Mouse (Mus musculus): ENCODE measurements around the gene Nptn. TPM values are rescaled to one million over a fixed set of nuclear protein-coding genes. Genes with fewer than 3 reads are reported as not detected.
"Not testable (repeated sequence)": the region's sequence is repeated elsewhere in the genome, so short reads cannot be mapped to it uniquely, and the experiment has no call there.

Nptn gene
- polyA plus RNA-seq, 1 experiment, result 425 TPM

- Histone ChIP-seq H3K27ac (ENCODE audit: insufficient read depth, low read depth, low read length) (peak overlapping the region; percentile 83), H3K4me3 (ENCODE audit: insufficient read depth, low read depth, low read length) (no peak overlapping the region), H3K4me1 (ENCODE audit: control insufficient read depth, insufficient read depth, low read length) (peaks cover 10% of the 10 kb centered on the region)
- 23% methylated on average over 7 of the region's 7 CpGs for WGBS
- TF ChIP-seq CTCF (IDR thresholded peaks at IDR 0.05; ENCODE audit: insufficient read depth, low read depth, low read length) (no peak), POLR2A (IDR thresholded peaks at IDR 0.05; ENCODE audit: insufficient read depth, low read depth, low read length) (no peak)
Observed at GRCm38 (mm10) chr9:58556627-58557026, 25.4 kb upstream of the Nptn start.

- 32% methylated on average over 3 of the region's 3 CpGs for WGBS
- Histone ChIP-seq H3K4me3 (ENCODE audit: insufficient read depth, low read depth, low read length) (no peak overlapping the region), H3K4me1 (ENCODE audit: control insufficient read depth, insufficient read depth, low read length) (no peaks in the 10 kb centered on the region; the same call in 1 of the 2 replicates), H3K27ac (ENCODE audit: insufficient read depth, low read depth, low read length) (peak overlapping the region; percentile 73)
- TF ChIP-seq CTCF (IDR thresholded peaks at IDR 0.05; ENCODE audit: insufficient read depth, low read depth, low read length) (no peak), POLR2A (IDR thresholded peaks at IDR 0.05; ENCODE audit: insufficient read depth, low read depth, low read length) (no peak)
Observed at GRCm38 (mm10) chr9:58557457-58558455, 24.3 kb upstream of the Nptn start.

- WGBS, result 56% methylated on average over 3 of the region's 3 CpGs
- Histone ChIP-seq H3K4me1 (ENCODE audit: control insufficient read depth, insufficient read depth, low read length) (no peaks in the 10 kb centered on the region; the same call in 1 of the 2 replicates), H3K4me3 (ENCODE audit: insufficient read depth, low read depth, low read length) (no peak overlapping the region), H3K27ac (ENCODE audit: insufficient read depth, low read depth, low read length) (no peak overlapping the region)
- TF ChIP-seq POLR2A (IDR thresholded peaks at IDR 0.05; ENCODE audit: insufficient read depth, low read depth, low read length), result no peak
- no peak for TF ChIP-seq CTCF (IDR thresholded peaks at IDR 0.05; ENCODE audit: insufficient read depth, low read depth, low read length)
Observed at GRCm38 (mm10) chr9:58560211-58560610, 21.8 kb upstream of the Nptn start.

GRCm38 (mm10) chr9:58565945-58566344 is 16.1 kb upstream of the Nptn start:
- WGBS, result 81% methylated on average over 3 of the region's 3 CpGs
- not testable (repeated sequence) for H3K27ac ChIP-seq (ENCODE audit: insufficient read depth, low read depth, low read length); H3K4me3 ChIP-seq (ENCODE audit: insufficient read depth, low read depth, low read length); H3K4me1 ChIP-seq (ENCODE audit: control insufficient read depth, insufficient read depth, low read length)

GRCm38 (mm10) chr9:58567682-58568081 is 14.4 kb upstream of the Nptn start:
- no peak overlapping the region for H3K27ac ChIP-seq (ENCODE audit: insufficient read depth, low read depth, low read length)
- no peak overlapping the region for H3K4me3 ChIP-seq (ENCODE audit: insufficient read depth, low read depth, low read length)
- TF ChIP-seq POLR2A (IDR thresholded peaks at IDR 0.05; ENCODE audit: insufficient read depth, low read depth, low read length), result no peak
- no peak for TF ChIP-seq CTCF (IDR thresholded peaks at IDR 0.05; ENCODE audit: insufficient read depth, low read depth, low read length)
- no peaks in the 10 kb centered on the region for H3K4me1 ChIP-seq (ENCODE audit: control insufficient read depth, insufficient read depth, low read length)

GRCm38 (mm10) chr9:58571001-58571400 is 11.0 kb upstream of the Nptn start:
- no peak overlapping the region for H3K27ac ChIP-seq (ENCODE audit: insufficient read depth, low read depth, low read length)
- 86% methylated on average over 1 of the region's 1 CpGs for WGBS
- no peak overlapping the region for H3K4me3 ChIP-seq (ENCODE audit: insufficient read depth, low read depth, low read length)
- TF ChIP-seq CTCF (IDR thresholded peaks at IDR 0.05; ENCODE audit: insufficient read depth, low read depth, low read length) (no peak), POLR2A (IDR thresholded peaks at IDR 0.05; ENCODE audit: insufficient read depth, low read depth, low read length) (no peak)
- no peaks in the 10 kb centered on the region for H3K4me1 ChIP-seq (ENCODE audit: control insufficient read depth, insufficient read depth, low read length)

GRCm38 (mm10) chr9:58578669-58579068 is 3.4 kb upstream of the Nptn start:
- 11% methylated on average over 3 of the region's 3 CpGs for WGBS
- Histone ChIP-seq H3K4me3 (ENCODE audit: insufficient read depth, low read depth, low read length) (no peak overlapping the region), H3K4me1 (ENCODE audit: control insufficient read depth, insufficient read depth, low read length) (peaks cover 3% of the 10 kb centered on the region; the same call in 1 of the 2 replicates), H3K27ac (ENCODE audit: insufficient read depth, low read depth, low read length) (no peak overlapping the region)
- TF ChIP-seq CTCF (IDR thresholded peaks at IDR 0.05; ENCODE audit: insufficient read depth, low read depth, low read length) (peak; percentile 67), POLR2A (IDR thresholded peaks at IDR 0.05; ENCODE audit: insufficient read depth, low read depth, low read length) (no peak)

- not testable (repeated sequence) for H3K27ac ChIP-seq (ENCODE audit: insufficient read depth, low read depth, low read length); H3K4me1 ChIP-seq (ENCODE audit: control insufficient read depth, insufficient read depth, low read length); H3K4me3 ChIP-seq (ENCODE audit: insufficient read depth, low read depth, low read length)
- 70% methylated on average over 10 of the region's 10 CpGs for WGBS
Observed at GRCm38 (mm10) chr9:58580453-58581195, 1.4 kb upstream of the Nptn start.

- WGBS, result 31% methylated on average over 8 of the region's 8 CpGs
- TF ChIP-seq CTCF (IDR thresholded peaks at IDR 0.05; ENCODE audit: insufficient read depth, low read depth, low read length) (no peak), POLR2A (IDR thresholded peaks at IDR 0.05; ENCODE audit: insufficient read depth, low read depth, low read length) (no peak)
- peak overlapping the region; percentile 27 for H3K4me3 ChIP-seq (ENCODE audit: insufficient read depth, low read depth, low read length)
- H3K4me1 ChIP-seq (ENCODE audit: control insufficient read depth, insufficient read depth, low read length), result peaks cover 3% of the 10 kb centered on the region; the same call in 1 of the 2 replicates
- peak overlapping the region; percentile 84 for H3K27ac ChIP-seq (ENCODE audit: insufficient read depth, low read depth, low read length)
Observed at GRCm38 (mm10) chr9:58581283-58581930, 633 bp upstream of the Nptn start.

Measured in olfactory bulb, adult 2 months (tissue).